Mouse (Mus musculus): ENCODE data around the gene Tardbp.
A peak's percentile ranks its signal among the peaks of the same experiment; 100 is the strongest.

Gene Tardbp

DNA sequence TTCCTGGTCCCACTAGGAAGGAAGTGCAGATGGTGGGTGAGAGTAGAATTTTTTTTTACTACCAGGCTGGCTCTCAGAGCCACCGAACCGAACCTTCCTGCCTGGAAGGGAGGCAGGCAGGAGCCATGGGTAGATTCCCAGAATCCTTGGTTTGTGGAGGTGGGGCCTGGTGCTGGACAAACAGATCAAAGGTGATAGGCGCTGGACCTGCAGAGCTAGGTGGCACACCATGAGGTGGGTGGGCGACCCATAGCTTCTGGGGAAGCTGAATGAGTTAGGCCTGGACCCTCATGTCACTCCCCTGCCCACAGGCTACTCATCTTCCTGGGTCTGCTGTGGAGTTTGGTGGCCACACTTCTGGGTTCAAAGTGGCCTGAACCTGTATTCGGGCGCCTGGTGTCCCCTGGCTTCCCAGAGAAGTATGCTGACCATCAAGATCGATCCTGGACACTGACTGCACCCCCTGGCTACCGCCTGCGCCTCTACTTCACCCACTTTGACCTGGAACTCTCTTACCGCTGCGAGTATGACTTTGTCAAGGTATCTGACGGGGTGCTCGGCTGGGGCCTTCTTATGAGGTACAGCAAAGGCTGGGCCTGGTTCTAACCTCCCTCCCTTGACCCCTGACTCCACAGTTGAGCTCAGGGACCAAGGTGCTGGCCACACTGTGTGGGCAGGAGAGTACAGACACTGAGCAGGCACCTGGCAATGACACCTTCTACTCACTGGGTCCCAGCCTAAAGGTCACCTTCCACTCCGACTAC lies 24.3 kb downstream of the Tardbp start, which contains the start of gene Masp2:
Gene Masp2 (plus strand): TSS at position 198 of the 764 bp plus-strand sequence.
- DNase-seq (ENCODE audit: low spot score in 2 of 2), result no peak

DNA sequence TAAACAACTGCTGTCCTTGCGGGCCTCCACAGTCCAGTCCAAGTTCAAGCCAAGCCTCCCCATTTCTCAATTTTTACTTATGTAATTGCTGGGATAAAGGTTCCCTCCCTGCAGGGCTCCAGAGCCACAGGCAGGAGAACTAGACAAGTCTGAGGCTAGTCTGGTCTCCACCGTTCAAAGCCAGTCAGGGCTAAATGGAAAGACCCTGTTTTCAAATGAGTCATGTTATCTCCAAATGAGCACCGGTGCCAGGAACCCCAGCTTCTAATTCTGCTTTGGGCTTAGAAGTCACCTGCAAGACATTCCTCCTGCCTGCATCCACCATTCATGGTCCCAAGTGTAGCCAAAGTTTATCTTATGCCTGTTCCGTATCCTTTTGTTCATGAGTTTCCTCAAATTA lies 24.9 kb downstream of the Tardbp start:
- no peak for DNase-seq (ENCODE audit: low spot score in 2 of 2)

DNA sequence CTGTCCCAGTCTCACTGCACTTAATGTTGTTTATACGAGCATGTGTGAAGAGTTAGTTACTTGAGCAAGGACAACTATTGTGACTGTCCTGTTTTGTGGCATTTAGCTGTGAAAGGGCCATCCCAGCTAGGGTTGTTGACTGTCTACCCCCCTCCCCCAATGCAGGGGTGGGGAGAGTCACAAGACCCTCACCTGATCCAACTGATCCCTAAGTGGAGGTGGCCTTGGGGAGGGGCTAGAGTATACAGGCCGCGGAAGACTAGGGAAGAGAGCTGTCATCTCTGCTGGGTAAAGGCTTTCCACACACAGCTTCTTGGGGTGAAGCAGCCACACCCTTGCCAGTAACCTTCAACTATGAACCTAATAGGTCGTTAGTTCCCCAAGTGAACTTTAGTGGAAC lies 26.5 kb downstream of the Tardbp start:
- no peak for DNase-seq (ENCODE audit: low spot score in 2 of 2)

DNA sequence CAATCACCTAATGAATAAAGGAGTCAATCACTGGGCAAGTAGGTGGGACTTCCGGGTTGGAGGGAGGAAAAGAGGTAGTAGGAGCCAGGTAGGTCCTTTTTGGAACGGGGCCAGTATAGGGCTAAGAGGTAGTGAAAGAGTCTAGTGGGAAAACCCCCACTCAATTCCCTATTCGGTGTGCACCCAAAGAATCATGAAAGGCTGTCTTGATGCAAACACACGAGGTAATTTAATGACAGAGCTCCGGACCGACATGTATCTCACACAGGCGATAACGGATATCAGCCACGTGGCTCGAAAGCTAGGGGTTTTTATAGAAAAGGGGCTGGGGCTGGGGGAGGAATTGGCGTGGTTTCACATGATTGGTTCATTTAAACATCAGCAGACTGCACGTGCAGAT lies 28.0 kb downstream of the Tardbp start:
- DNase-seq (ENCODE audit: low spot score in 2 of 2), result no peak

DNA sequence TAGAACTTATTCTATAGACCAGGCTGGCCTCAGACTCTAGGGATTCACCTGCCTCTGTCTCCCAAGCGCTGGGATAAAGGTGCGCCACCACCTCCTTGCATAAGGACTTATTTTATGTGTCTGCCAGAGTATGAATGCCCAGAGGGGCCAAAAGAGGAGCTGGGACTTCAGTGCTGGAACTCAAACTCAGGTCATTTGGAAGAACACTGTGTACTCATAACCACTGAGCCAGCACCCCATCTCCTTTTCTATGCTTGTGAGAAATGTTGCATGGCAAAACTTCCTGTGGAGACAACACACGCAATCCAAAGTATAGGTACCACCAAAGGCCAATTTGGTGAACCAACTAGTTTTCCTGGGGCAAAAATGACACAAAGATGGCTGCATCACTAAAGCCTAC lies 30.1 kb downstream of the Tardbp start:
- DNase-seq (ENCODE audit: low spot score in 2 of 2), result no peak

DNA sequence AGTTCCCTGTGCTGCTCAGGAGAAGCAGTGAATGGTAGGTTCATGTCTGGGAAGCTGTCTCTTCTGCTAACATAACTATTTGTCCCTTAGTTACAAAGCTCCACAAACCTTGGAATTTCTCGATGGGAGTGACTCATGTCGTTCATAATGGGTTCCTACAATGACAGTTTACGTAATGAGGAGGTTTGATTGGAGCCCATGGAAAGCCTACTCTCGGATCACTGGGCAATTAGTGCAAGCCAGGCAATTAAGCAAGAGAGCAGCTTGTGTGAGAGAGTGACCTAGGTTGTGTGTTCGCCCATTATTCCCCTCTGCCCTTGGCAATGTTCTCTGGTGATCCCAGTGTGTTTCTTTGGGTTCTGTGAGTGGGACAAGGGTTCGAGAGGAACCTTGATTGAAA lies 30.9 kb downstream of the Tardbp start:
- no peak for DNase-seq (ENCODE audit: low spot score in 2 of 2)

DNA sequence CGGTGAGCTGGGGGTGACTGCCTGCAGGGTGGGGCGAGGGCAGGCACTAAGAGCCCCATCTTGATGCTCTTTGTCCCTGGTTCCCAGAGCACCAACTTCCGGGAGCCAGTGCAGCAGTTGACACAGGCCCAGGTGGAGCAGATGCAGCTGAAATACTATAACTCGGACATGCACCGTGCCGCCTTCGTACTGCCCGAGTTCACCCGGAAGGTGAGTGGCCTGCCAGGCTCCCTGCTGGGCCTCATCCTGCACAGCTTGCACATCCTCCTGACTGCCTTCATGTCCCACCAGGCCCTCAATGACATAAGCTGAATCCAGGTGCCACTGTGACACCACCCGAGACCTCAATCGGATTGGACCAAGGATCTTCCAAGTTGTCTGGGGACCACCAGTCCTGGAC lies 32.8 kb downstream of the Tardbp start:
- DNase-seq (ENCODE audit: low spot score in 2 of 2), result no peak

DNA sequence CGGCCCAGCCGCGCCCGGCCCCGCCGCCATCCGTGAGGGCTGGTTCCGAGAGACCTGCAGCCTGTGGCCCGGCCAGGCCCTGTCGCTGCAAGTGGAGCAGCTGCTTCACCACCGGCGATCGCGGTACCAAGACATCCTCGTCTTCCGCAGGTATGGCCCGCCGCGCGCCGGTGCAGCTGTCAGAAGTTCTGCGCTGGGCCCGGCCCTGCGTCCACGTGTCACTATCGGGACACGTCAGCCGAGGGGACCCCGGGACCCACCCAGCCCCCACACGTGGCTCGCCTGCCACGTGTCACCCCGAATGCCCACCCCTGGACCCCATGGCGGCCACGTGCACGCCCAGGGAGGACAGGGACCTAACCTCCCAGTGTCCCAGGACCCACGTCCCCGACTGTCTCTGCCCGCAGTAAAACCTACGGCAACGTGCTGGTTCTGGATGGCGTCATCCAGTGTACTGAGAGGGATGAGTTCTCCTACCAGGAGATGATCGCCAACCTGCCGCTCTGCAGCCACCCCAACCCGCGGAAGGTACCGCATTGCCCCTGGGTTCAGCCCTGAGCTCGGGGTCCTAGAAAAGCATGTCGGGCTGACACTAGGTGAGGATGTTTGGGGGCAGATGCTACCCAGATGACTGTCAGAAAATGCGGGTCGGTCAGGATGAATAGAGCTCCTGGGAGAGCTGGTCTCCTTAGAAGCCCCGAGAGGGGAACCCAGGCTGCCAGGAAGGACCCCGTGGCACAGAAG lies 35.0 kb downstream of the Tardbp start:
- DNase-seq (ENCODE audit: low spot score in 2 of 2), result no peak

DNA sequence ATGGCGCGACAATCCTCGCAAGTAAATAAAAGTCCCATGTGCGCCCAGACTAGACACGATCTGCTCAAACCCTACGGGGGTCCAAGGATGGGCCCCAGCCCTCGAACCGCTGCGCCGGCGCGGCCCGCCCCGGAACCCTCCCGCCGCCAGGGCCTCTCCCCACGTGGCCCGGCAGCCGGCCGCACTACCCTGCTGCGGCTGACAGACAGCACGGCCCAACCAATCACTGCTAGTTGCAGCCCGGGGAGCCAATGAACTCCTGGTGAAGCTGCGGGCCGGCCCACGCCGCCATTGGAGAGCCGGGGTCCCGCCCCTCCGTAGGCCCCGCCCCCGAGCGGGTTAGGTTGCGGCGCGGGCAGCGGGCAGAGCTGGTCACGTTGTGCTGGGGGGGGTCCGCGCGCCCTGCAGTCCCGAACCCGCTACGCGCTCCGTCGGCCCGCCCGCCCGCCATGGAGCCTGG lies 35.6 kb downstream of the Tardbp start, which contains the start of gene Srm:
Gene Srm (plus strand): TSS at position 333 of the 460 bp plus-strand sequence.
- peak; percentile 89 to 97 for DNase-seq (ENCODE audit: low spot score in 2 of 2)

DNA sequence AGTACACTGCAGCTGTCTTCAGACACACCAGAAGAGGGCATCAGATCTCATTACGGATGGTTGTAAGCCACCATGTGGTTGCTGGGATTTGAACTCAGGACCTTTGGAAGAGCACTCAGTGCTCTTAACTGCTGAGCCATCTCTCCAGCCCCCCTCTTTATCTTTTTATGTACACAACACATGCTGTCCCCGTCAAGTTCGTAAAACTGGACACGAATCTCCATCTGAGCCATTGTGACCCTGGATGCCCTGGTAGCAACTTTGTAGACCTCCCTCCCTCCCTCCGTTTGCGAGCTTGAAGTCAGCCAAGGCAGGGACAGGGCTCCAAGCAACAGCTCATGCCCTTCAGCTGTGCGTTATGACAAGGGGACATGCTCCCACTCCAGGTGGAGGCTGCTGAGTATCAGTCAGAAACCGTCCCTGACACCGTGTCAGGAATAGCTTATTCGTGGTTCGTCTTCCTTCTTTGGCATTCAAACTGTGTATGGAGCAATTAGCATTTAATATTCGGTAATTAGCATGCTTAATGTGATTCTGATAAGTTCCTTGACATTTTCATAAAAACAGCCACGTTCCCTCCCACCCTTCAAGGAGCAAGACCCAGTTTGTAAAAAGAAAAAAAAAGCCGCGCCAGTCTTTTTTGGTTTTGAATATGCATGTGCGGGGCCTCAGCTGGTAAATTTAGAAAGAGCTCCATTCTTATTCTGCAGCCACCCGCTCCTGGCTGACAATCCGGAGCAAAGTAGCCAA lies 36.2 kb downstream of the Tardbp start:
- no peak for DNase-seq (ENCODE audit: low spot score in 2 of 2)

DNA sequence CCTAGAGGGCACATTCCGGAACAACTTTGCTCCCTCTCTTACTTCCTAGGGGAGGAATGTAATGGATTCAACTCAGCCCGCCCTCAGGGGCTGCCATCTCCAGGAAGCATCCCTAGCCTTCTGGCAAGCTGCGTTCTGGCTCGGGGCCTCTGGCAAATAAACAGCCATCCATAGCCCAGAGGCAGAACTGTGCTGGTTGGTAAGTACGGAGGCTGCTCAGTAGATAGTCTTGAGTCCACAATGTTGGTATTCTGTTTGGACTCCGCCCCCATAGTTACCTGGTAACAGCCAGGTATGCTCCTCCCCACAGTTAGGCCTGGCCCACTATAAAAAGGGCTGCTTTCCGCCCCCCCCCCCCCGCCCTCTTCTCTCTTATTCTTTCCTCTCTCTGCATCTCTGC lies 37.3 kb downstream of the Tardbp start:
- DNase-seq (ENCODE audit: low spot score in 2 of 2), result no peak

DNA sequence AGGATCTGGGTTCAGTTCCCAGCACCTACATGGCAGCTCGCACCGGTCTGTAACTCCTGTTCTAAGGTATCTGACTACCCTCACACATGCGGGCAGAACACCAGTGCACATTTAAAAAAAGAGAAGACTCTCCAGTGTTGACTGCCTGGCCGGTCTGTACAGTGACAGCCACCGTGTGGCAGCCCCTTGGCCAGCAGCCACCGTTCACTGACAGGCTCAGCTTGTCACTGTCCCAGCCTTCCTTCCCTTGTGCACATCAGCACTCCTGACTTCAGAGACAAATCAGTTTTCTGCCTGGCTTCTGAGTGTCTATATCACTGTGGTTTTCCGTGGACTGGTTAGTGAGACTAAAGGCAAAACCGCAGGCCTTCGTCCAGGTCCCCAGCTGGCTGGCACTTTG lies 38.0 kb downstream of the Tardbp start:
- peak in 1 of 2 experiments; percentile 38 for DNase-seq (ENCODE audit: low spot score in 2 of 2)

DNA sequence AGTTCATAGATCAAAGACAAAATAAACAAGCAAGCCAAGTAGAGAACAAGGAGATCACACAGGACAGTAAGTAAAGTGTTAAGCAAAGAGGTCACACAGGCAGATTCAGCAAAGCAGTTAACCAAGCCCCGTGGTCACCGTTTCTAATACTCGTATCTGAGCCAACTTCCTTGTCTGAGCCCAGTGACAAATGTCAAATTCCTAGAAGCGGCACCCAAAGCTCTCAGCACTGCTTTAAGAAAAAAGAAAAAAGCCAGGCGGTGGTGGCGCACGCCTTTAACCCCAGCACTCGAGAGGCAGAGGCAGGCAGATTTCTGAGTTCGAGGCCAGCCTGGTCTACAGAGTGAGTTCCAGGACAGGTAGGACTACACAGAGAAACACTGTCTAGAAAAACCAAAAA lies 40.2 kb downstream of the Tardbp start:
- DNase-seq (ENCODE audit: low spot score in 2 of 2), result no peak

DNA sequence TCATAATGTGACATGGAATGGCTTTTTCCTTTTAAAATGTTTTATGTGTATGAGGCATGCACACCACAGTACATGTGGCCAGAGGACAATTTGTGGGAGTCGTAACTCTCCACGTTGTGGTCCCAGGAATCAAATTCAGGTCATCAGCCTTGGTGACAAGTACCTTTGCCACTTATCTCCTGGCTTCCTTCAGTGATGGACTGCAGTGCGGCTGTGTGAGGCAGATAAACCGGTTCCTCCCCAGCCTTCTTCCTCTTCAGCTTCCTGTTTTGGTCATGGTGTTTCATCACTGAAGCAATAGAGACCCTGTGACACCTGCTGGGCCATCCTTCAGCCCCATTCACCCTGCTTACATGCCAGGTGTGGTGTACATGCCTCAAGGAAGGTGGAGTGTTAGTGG lies 43.6 kb downstream of the Tardbp start:
- DNase-seq (ENCODE audit: low spot score in 2 of 2), result no peak

DNA sequence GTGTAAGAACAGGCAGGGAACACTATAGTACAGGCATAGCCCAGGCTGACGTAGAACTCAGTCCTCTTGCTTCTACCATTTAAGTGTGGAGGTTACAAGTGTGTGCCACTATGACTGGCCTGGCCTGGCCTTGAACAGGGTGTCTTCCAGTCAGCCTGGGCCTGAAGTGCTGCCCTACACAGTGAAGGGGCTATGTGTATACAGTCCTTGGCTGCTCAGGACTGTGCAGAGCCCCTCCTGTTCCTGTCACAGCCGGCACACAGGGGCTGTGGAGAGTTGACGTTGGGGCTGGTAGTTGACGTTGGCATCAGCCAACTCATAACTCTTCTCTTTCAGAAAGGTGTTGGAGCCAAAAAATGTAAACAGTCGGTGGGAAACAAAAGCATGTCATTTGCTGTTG lies 45.4 kb downstream of the Tardbp start:
- DNase-seq (ENCODE audit: low spot score in 2 of 2), result no peak

DNA sequence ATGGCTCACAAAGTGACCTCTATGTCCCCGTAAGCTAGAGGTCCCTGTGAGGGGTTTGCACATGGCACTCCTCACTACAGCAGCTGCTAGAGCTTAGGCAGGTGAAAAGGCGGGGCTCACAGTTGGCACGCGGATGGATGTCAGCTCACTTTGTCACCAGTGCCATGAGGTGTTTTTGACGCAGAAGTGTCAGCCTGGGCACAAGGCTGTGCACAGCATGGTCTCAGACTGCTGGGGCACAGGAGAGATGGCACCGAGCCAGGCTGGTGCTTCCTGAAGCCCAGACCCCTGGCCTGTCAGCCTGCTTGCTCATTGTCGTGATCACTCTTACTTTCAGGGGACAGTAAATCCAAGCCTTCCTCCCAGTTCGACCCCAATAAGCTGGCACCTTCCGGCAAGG lies 46.1 kb downstream of the Tardbp start:
- DNase-seq (ENCODE audit: low spot score in 2 of 2), result peak in 1 of 2 experiments; percentile 23

DNA sequence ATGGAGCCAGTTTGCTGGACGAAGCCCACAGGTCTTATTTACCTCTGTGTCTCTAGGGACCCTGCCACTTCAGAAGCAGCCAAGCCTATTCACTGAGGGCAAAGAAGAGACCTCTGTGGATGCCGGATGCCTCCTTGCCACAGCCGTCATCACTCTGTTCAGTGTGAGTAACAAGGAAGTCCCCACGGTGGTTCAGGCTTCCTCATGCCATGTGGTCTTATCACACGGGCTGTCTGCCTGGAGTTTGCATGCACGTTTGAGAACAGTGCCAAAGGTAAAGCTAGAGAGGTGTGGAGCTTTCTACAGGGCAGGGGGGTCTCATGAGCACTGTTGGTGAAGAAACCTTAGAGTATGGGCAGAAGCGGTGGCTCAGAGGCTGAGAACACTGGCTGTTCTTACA lies 53.6 kb downstream of the Tardbp start:
- DNase-seq (ENCODE audit: low spot score in 2 of 2), result no peak

DNA sequence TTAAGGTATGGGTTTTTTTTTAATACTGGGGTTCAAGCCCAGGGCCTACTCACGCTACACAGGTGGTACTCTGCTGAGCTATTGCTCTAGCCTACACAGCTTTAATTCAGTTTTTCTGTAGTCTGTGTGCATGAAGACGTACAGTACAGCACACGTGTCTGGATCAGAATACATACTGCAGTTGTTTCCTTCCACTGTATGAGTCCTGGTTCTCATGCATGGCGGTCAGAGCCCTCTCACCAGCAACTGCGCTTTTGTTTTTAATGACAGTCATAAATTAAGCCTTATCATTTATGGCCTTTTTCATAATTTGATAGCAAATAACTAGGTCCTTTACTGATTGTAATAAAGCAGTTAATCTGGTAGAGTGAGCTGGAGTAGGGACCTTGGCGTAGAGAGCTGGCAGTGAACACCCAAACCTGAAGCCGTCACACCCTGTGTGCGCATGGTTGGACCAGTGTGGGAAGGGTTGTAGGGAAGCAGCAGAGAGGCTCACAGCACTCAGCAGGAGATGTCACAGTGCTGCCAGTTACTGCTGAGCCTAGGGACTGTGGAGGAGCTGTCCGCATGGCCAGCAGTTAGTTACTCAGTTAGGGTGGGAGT lies 56.0 kb downstream of the Tardbp start:
- no peak for DNase-seq (ENCODE audit: low spot score in 2 of 2)

DNA sequence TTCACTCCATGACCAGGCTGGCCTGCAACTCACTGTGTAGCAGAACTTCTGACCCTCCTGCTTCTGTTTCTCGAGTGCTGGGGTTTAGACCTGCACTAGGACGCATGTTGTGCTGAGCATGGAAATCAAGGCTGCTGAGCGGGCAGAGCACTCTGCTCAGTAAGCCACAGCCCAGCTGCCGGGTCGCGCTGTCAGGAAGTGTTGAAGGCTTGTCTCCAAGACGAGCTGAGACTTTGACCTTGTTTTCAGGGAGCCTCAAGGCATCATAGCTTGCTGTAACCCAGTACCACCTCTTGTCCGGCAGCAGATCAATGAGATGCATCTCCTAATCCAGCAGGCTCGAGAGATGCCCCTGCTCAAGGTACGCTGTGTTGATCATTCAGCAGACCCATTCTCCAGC lies 56.7 kb downstream of the Tardbp start:
- DNase-seq (ENCODE audit: low spot score in 2 of 2), result no peak

DNA sequence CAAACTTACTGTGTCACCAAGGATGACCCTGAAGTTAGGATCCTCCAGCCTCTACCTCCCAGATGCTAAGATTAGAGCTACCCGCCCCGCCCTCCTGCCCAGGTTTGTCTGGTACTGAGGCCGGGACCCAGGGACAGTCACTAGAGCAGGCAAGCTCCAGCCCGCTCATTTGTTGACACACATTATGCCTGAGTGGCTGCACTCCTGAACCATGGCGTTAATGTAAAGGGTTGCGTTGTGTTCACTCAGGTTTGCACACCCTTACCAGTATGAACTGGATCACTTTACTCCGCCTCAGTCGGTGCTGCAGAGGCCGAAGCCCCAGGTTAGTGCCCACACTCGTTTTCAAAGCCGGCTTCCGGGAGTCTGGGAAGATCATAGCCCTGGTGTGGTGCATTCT lies 63.2 kb downstream of the Tardbp start:
- DNase-seq (ENCODE audit: low spot score in 2 of 2), result no peak

DNA sequence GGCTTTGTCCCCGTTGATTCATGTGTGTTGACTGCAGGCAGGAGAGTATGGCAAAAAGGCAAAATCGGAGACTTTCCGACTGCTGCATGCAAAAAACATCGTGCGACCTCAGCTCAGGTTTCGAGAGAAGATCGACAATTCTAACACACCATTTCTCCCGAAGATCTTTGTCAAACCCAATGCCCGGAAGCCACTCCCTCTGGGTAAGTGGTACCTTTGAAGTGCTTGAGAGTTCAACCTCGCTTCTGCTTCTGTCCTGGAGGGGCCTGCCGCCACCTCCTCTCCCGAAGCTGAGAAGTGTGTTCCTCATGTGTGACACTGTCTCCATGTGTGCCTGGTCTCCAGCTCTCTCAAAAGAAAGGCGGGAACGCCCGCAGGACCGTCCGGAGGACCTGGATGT lies 64.1 kb downstream of the Tardbp start:
- no peak for DNase-seq (ENCODE audit: low spot score in 2 of 2)
